Comparison of ENCODE assay signal across 8 mouse cellular contexts in the genomic region with DNA sequence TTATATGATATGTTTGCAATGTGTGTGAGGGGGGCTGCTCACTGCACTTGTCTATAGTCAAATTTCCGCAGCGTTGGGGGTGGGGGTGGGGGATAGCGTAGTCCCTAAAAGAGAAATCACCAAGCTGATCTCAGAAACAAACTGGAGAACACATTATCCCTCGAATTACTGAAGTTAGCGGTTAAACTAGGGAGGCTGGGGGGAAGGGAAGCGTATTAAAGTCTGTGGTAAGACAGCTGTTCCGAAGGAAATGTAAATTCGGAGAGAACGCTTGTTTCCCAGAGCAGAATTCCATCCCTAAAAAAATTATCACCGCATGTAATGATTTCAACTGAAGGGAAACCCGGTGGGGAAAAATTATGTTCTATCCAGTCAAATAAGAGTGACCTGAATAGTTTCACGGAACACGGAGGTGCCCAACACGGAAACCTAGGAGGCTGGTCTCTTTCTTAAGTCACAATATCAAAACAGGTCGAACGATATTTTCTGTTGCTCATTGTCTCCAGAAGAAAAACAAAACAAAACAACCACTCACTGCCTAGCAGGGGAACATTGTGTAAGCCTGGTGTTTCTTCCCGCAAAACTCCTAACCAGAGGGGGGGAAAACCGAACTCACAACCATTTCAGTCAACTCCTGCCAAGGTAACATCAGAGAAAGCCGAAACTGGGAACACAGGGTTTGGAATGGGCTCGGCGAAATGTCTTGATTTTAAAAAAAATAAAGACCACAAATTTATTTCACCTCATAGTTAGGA. TPM values are rescaled to one million over a fixed set of nuclear protein-coding genes. Genes with fewer than 3 reads are reported as not detected.
DNase-seq lines count a peak whose midpoint lies in the region; ATAC-seq and TF ChIP-seq lines count a peak whose summit lies in the region.
"Had no signal": no experiment of that assay in that cellular context is flagged by ENCODE, and none has a peak within 500 bp of the region (broad histone marks: within the 10 kb centered on the region; RNA-seq: fewer than 3 reads in every experiment).

No protein-coding gene starts in this region.

- H3K27me3 ChIP-seq in forebrain, embryonic 11.5 days (ENCODE audit: control insufficient read depth, insufficient read depth, low read length), result peaks cover 72% of the 10 kb centered on the region
- H3K27me3 ChIP-seq in limb, embryonic 14.5 days (ENCODE audit: control insufficient read depth, insufficient read depth, low read length), result peaks cover 57% of the 10 kb centered on the region
- H3K27me3 ChIP-seq in small intestine, adult 2 months (ENCODE audit: control insufficient read depth, insufficient read depth, low read length), result peaks cover 15% of the 10 kb centered on the region

- H3K36me3 ChIP-seq in forebrain, embryonic 11.5 days (ENCODE audit: control insufficient read depth, insufficient read depth, low read length), result no peaks in the 10 kb centered on the region
- H3K36me3 ChIP-seq in limb, embryonic 14.5 days (ENCODE audit: control insufficient read depth, insufficient read depth, low read length), result no peaks in the 10 kb centered on the region
- H3K36me3 ChIP-seq in small intestine, adult 2 months (ENCODE audit: control insufficient read depth, insufficient read depth, low read length), result no peaks in the 10 kb centered on the region

- no peak overlapping the region for H3K9ac ChIP-seq in forebrain, embryonic 11.5 days (ENCODE audit: low read length)
- no peak overlapping the region for H3K9ac ChIP-seq in limb, embryonic 14.5 days (ENCODE audit: low read depth, low read length, severe bottlenecking)

- H3K4me1 ChIP-seq in forebrain, embryonic 11.5 days (replicated peaks; ENCODE audit: control insufficient read depth, insufficient read depth, low read length), result peaks cover 11% of the 10 kb centered on the region
- H3K4me1 ChIP-seq in limb, embryonic 14.5 days (ENCODE audit: control insufficient read depth, insufficient read depth, low read length), result peaks cover 4% of the 10 kb centered on the region; the same call in 1 of the 2 replicates
- peaks cover 6% of the 10 kb centered on the region for H3K4me1 ChIP-seq in small intestine, adult 2 months (ENCODE audit: control insufficient read depth, insufficient read depth, insufficient read length, low read length)

- H3K4me2 ChIP-seq in forebrain, embryonic 11.5 days (ENCODE audit: low read depth, low read length, severe bottlenecking), result peak overlapping the region; percentile 78; the same call in 1 of the 2 replicates
- H3K4me2 ChIP-seq in limb, embryonic 14.5 days (replicated peaks; ENCODE audit: low read depth, low read length, severe bottlenecking), result peak overlapping the region; percentile 93

- DNase-seq in layer of hippocampus, adult 2 months (ENCODE audit: low spot score in 2 of 2), result no peak
- no peak for DNase-seq in layer of hippocampus, postnatal 25 days (ENCODE audit: extremely low spot score in 1 of 2, low spot score in 1 of 2)
- no peak for DNase-seq in forebrain, embryonic 11.5 days (ENCODE audit: low spot score)
- peak; percentile 44 for DNase-seq in limb, embryonic 14.5 days (ENCODE audit: low spot score)
- DNase-seq in testis, postnatal 14 days (ENCODE audit: low spot score), result no peak
- DNase-seq in right cerebral cortex, adult 18-20 months, result no peak

- TF ChIP-seq POLR2A in limb, embryonic 14.5 days (IDR thresholded peaks at IDR 0.05; ENCODE audit: borderline replicate concordance, extremely low read depth, insufficient read depth, insufficient read length), result no peak
- TF ChIP-seq POLR2A in small intestine, adult 2 months (IDR thresholded peaks at IDR 0.05; ENCODE audit: low read depth, low read length), result no peak

- H3K4me3 ChIP-seq in layer of hippocampus, adult 2 months, result peak overlapping the region; percentile 61; the same call in 1 of the 2 replicates
- H3K4me3 ChIP-seq in forebrain, embryonic 11.5 days (ENCODE audit: low read depth, low read length), result peak overlapping the region; percentile 45; the same call in 1 of the 2 replicates
- peak overlapping the region; percentile 55 for H3K4me3 ChIP-seq in limb, embryonic 14.5 days (replicated peaks; ENCODE audit: low read length)
- H3K4me3 ChIP-seq in small intestine, adult 2 months (ENCODE audit: low read depth, low read length), result peak overlapping the region; percentile 55

- ATAC-seq in forebrain, embryonic 11.5 days (replicated peaks; ENCODE audit: low FRiP score), result no peak
- peak; percentile 25; the same call in 1 of the 2 replicates for ATAC-seq in limb, embryonic 14.5 days (ENCODE audit: low FRiP score, low read depth)

- TF ChIP-seq CTCF in layer of hippocampus, adult 2 months (conservative IDR thresholded peaks at IDR 0.05), result no peak
- no peak for TF ChIP-seq CTCF in small intestine, adult 2 months (IDR thresholded peaks at IDR 0.05; ENCODE audit: extremely low read depth, insufficient read length, insufficient replicate concordance, low read depth, low read length)

- 2% methylated on average over 21 of the region's 21 CpGs for WGBS in forebrain, embryonic 11.5 days
- WGBS in limb, embryonic 14.5 days, result 1% methylated on average over 21 of the region's 21 CpGs
- WGBS in small intestine, adult 2 months, result 1% methylated on average over 21 of the region's 21 CpGs

- H3K9me3 ChIP-seq in forebrain, embryonic 11.5 days (ENCODE audit: control insufficient read depth, low read length), result no peaks in the 10 kb centered on the region
- H3K9me3 ChIP-seq in limb, embryonic 14.5 days (ENCODE audit: control insufficient read depth, low read length), result no peaks in the 10 kb centered on the region

- no peak overlapping the region for H3K27ac ChIP-seq in layer of hippocampus, adult 2 months
- H3K27ac ChIP-seq in forebrain, embryonic 11.5 days (ENCODE audit: low read depth, low read length), result no peak overlapping the region
- H3K27ac ChIP-seq in limb, embryonic 14.5 days (replicated peaks; ENCODE audit: low read depth, low read length), result no peak overlapping the region
- no peak overlapping the region for H3K27ac ChIP-seq in small intestine, adult 2 months (ENCODE audit: insufficient read depth, low read depth, low read length)

RNA-seq across cellular contexts. Expression of a gene that starts 1.9 kb away (rescaled TPM):
- 1 to 10 TPM; 1.4 to 2.3 TPM for total RNA-seq in layer of hippocampus, adult 2 months (2021)
- total RNA-seq in layer of hippocampus, postnatal 25 days (2021), result 1 to 10 TPM; 1.8 to 2.9 TPM
- 0.81 and 0.94 TPM in 2 replicates for polyA plus RNA-seq in forebrain, embryonic 11.5 days (2014; fragmentation: Nextera tagmentation; extraction: Ambion mirVana)
- 12.2 and 15.2 TPM in 2 replicates for polyA plus RNA-seq in limb, embryonic 14.5 days (2012; rRNA removed)
- 9.6 and 15.8 TPM in 2 replicates for polyA plus RNA-seq in limb, embryonic 14.5 days (2014; fragmentation: Nextera tagmentation; extraction: Ambion mirVana)
- polyA plus RNA-seq in small intestine, adult 2 months (2012; rRNA removed), result 10.2 and 15.0 TPM in 2 replicates

RNA-seq across cellular contexts. Expression of a gene that starts 15.9 kb away (rescaled TPM):
- under 1 TPM in 1 of 2 experiments, not detected in 1; 0.61 TPM for total RNA-seq in layer of hippocampus, adult 2 months (2021)
- total RNA-seq in layer of hippocampus, postnatal 25 days (2021), result under 1 TPM; 0.54 to 0.75 TPM
- polyA plus RNA-seq in forebrain, embryonic 11.5 days (2014; fragmentation: Nextera tagmentation; extraction: Ambion mirVana), result not detected in 2 replicates
- polyA plus RNA-seq in limb, embryonic 14.5 days (2012; rRNA removed), result not detected in 2 replicates
- polyA plus RNA-seq in limb, embryonic 14.5 days (2014; fragmentation: Nextera tagmentation; extraction: Ambion mirVana), result not detected in 2 replicates
- polyA plus RNA-seq in small intestine, adult 2 months (2012; rRNA removed), result not detected in 2 replicates
- polyA plus RNA-seq: gonadal fat pad, adult 2 months had no signal
